Mouse (Mus musculus): ENCODE measurements around the gene Ugt1a6a. TPM values are rescaled to one million over a fixed set of nuclear protein-coding genes. Genes with fewer than 3 reads are reported as not detected.

Gene Ugt1a6a
- polyA plus RNA-seq (2015; fragmentation: Nextera tagmentation; extraction: Ambion mirVana), result 6.8 and 7.1 TPM in 2 replicates

GRCm38 (mm10) chr1:88134457-88135011, at the start of gene Ugt1a6a:
Gene Ugt1a6a, plus strand, starts transcription at chr1:88134809.

GRCm38 (mm10) chr1:88087513-88087912, 47.1 kb upstream of the Ugt1a6a start, which contains the start of gene Ugt1a8:
Gene Ugt1a8, plus strand, starts transcription at chr1:88087813.

DNA sequence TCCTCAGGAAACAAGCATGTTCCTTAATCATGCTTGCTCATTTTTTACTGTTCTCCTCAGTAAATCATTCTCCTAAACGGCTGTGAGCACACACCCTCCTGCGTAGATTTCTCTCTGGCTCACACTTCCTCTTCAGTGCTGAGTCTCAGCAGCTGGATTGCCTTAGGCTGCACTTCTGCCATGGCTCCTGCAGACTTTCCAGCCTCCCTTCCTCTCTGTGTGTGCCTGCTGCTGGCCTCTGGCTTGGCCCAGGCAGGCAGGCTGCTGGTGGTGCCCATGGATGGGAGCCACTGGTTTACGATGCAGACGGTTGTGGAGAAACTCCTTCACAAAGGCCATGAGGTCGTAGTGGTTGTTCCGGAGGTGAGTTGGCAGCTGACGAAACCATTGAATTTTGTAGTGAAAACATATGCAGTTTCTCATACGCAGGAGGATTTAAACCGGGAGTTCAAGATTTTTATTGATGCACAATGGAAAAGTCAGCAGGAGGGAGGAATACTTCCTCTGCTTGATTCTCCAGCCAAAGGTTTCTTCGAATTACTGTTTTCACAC, 39.6 kb upstream of the Ugt1a6a start, which contains the start of gene Ugt1a7c:
Gene Ugt1a7c (plus strand): TSS at position 122 of the 552 bp plus-strand sequence.

DNA sequence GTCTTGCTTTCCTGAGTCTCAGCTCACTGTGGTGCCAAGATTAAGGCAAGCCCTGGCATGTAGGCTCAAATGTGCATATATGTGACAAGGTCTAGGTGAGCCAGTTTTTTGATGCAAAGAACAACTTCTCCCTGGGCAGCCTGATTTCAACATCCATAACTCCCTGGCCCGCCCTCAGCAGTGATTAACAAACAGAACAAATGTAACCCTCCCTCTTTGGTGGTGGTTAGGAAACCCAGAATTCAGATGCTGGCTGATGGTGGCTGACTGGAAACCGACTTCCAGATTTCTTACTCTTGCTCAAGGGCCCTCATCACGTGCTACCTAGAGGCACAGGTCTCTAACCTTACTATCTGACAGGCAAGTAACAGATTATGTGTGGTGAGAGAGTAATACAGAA, 31.6 kb upstream of the Ugt1a6a start, which contains the start of gene Ugt1a6b:
Gene Ugt1a6b (plus strand): TSS at position 234 of the 400 bp plus-strand sequence.

GRCm38 (mm10) chr1:88165711-88166110, 31.1 kb downstream of the Ugt1a6a start, which contains the start of gene Ugt1a5:
Gene Ugt1a5, plus strand, starts transcription at chr1:88166012.

GRCm38 (mm10) chr1:88200456-88200855, 65.8 kb downstream of the Ugt1a6a start, which contains the start of gene Ugt1a2:
Gene Ugt1a2, plus strand, starts transcription at chr1:88200601.

DNA sequence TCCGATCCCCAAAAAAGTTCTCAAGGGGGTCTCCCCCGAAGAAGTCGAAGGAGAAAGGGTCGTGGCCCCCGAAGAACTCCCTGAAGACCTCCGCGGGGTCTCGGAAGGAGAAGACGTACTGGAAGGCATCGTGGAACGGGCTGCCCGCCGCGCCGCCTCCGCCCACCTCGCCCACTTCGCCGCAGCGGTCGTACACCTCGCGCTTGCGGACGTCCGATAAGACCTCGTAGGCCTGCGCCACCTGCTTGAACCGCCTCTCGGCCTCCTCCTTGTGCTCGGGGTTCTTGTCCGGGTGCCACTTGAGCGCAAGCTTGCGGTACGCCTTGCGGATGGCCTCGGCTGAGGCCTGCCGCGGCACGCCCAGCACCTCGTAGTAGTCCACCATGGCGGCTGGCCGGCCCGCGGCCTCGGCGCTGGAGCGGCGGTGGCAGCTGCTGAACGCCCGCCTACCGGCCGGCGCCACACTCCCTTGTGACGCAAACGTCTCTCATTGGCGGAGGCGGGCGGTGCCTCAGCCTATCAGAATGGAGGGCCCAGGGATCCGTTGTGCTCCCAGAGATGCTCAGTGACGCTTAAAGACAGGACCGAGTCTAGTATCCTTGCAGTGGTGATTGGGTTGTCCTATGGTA, 70.8 kb downstream of the Ugt1a6a start, which contains the start of gene Dnajb3:
Gene Dnajb3 (minus strand): TSS at position 489 of the 629 bp plus-strand sequence.

DNA sequence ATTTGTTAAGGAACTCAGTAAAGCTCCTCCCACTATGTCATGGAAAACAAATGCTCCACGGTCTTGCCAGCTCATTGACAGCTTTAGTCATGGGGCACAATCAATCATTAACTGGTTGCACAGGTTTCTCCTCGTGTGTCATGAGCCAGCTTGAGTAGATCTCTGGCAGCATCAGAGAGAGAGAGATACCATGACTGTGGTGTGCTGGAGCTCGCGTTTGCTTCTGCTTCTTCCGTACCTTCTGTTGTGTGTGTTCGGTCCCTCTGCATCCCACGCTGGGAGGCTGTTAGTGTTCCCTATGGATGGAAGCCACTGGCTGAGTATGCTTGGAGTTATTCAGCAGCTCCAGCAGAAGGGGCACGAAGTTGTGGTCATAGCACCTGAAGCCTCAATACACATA, 77.2 kb downstream of the Ugt1a6a start, which contains the start of gene Ugt1a1:
Gene Ugt1a1 (plus strand): TSS at position 148 of the 400 bp plus-strand sequence.

GRCm38 (mm10) chr1:88226670-88227379, 92.2 kb downstream of the Ugt1a6a start, which contains the start of gene Mroh2a:
Gene Mroh2a, plus strand, starts transcription at chr1:88226986.

Other genes starting within 250 kb of the Ugt1a6a start
- 12.0 and 21.3 TPM in 2 replicates for gene Usp40, start 126.3 kb upstream of the Ugt1a6a start, polyA plus RNA-seq (2015; fragmentation: Nextera tagmentation; extraction: Ambion mirVana)
- gene Ugt1a10, start 79.4 kb upstream of the Ugt1a6a start, polyA plus RNA-seq (2015; fragmentation: Nextera tagmentation; extraction: Ambion mirVana), result not detected in 2 replicates
- 0.55 TPM in 1 of 2 replicates, not detected in the other for gene Ugt1a9, start 64.0 kb upstream of the Ugt1a6a start, polyA plus RNA-seq (2015; fragmentation: Nextera tagmentation; extraction: Ambion mirVana)
- not detected in 2 replicates for gene Ugt1a8, start 47.0 kb upstream of the Ugt1a6a start, polyA plus RNA-seq (2015; fragmentation: Nextera tagmentation; extraction: Ambion mirVana)
- 5.8 and 6.3 TPM in 2 replicates for gene Ugt1a7c, start 39.7 kb upstream of the Ugt1a6a start, polyA plus RNA-seq (2015; fragmentation: Nextera tagmentation; extraction: Ambion mirVana)
- 0.84 and 1.2 TPM in 2 replicates for gene Ugt1a6b, start 31.6 kb upstream of the Ugt1a6a start, polyA plus RNA-seq (2015; fragmentation: Nextera tagmentation; extraction: Ambion mirVana)
- gene Ugt1a5, start 31.2 kb downstream of the Ugt1a6a start, polyA plus RNA-seq (2015; fragmentation: Nextera tagmentation; extraction: Ambion mirVana), result 0.06 TPM in 1 of 2 replicates, not detected in the other
- gene Ugt1a2, start 65.8 kb downstream of the Ugt1a6a start, polyA plus RNA-seq (2015; fragmentation: Nextera tagmentation; extraction: Ambion mirVana), result 0.38 and 0.66 TPM in 2 replicates
- 7.8 TPM in 2 replicates for gene Dnajb3, start 71.0 kb downstream of the Ugt1a6a start, polyA plus RNA-seq (2015; fragmentation: Nextera tagmentation; extraction: Ambion mirVana)
- gene Ugt1a1, start 77.2 kb downstream of the Ugt1a6a start, polyA plus RNA-seq (2015; fragmentation: Nextera tagmentation; extraction: Ambion mirVana), result 8.8 and 15.0 TPM in 2 replicates
- 0.44 and 0.55 TPM in 2 replicates for gene Mroh2a, start 92.2 kb downstream of the Ugt1a6a start, polyA plus RNA-seq (2015; fragmentation: Nextera tagmentation; extraction: Ambion mirVana)
- gene Hjurp, start 142.8 kb downstream of the Ugt1a6a start, polyA plus RNA-seq (2015; fragmentation: Nextera tagmentation; extraction: Ambion mirVana), result 24.5 and 37.8 TPM in 2 replicates
- not detected in 2 replicates for gene Trpm8, start 142.9 kb downstream of the Ugt1a6a start, polyA plus RNA-seq (2015; fragmentation: Nextera tagmentation; extraction: Ambion mirVana)